Mouse (Mus musculus): ENCODE measurements around the gene Gm8764.
"Not testable (repeated sequence)": the region's sequence is repeated elsewhere in the genome, so short reads cannot be mapped to it uniquely, and the experiment has no call there.

Gene Gm8764

GRCm38 (mm10) chr10:104159706-104160105 is at the start of gene Gm8764:
Gene Gm8764 (plus strand): TSS chr10:104160006.
- DNase-seq: not testable (repeated sequence)

GRCm38 (mm10) chr10:104110044-104110443 is 49.8 kb upstream of the Gm8764 start:
- no peak for DNase-seq

GRCm38 (mm10) chr10:104118312-104118711 is 41.5 kb upstream of the Gm8764 start:
- no peak for DNase-seq

GRCm38 (mm10) chr10:104142687-104143086 is 17.1 kb upstream of the Gm8764 start, which contains the start of gene Gm21293:
Gene Gm21293 (plus strand): TSS chr10:104142987.
- DNase-seq: not testable (repeated sequence)

- DNase-seq: not testable (repeated sequence)
These were observed 8.6 kb upstream of the Gm8764 start, which contains the start of gene Gm6763 for GRCm38 (mm10) chr10:104151197-104151596. Gene Gm6763 (plus strand): TSS chr10:104151497.

GRCm38 (mm10) chr10:104168215-104168614 is 8.4 kb downstream of the Gm8764 start, which contains the start of gene Gm21304:
Gene Gm21304 (plus strand): TSS chr10:104168515.
- not testable (repeated sequence) for DNase-seq

- DNase-seq: not testable (repeated sequence)
These were observed 16.9 kb downstream of the Gm8764 start, which contains the start of gene Gm21312 for GRCm38 (mm10) chr10:104176724-104177123. Gene Gm21312 (plus strand): TSS chr10:104177024.

- not testable (repeated sequence) for DNase-seq
These were observed 25.4 kb downstream of the Gm8764 start, which contains the start of gene Gm20765 for GRCm38 (mm10) chr10:104185233-104185632. Gene Gm20765 (plus strand): TSS chr10:104185533.

GRCm38 (mm10) chr10:104193742-104194141 is 33.9 kb downstream of the Gm8764 start, which contains the start of gene Gm4340:
Gene Gm4340 (plus strand): TSS chr10:104194042.
- not testable (repeated sequence) for DNase-seq

- DNase-seq: no peak
These were observed 49.8 kb downstream of the Gm8764 start for GRCm38 (mm10) chr10:104209655-104210054.

GRCm38 (mm10) chr10:104210268-104210990 is 50.6 kb downstream of the Gm8764 start:
- DNase-seq: no peak
